In the genomic region with DNA sequence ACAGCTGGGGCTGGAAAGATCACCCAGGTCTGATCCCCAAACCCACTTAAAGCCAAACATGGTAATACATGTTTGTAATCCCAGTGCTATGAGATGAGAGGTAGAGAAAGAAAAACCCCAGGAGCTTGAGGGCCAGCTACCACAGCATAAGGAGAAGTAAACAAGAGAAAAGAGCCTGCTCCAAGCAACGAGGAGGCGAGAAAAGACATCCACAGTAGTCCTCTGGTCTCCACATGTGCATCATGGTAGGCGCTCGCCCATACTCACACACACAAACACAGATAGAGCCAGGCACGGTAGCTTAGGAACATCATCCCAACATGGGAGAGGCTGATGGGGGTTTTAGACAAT, we compare ENCODE assay signal across 9 mouse cellular contexts. TPM values are rescaled to one million over a fixed set of nuclear protein-coding genes. Genes with fewer than 3 reads are reported as not detected.
DNase-seq lines count a peak whose midpoint lies in the region; ATAC-seq and TF ChIP-seq lines count a peak whose summit lies in the region.
"Had no signal": no experiment of that assay in that cellular context is flagged by ENCODE, and none has a peak within 500 bp of the region (broad histone marks: within the 10 kb centered on the region; RNA-seq: fewer than 3 reads in every experiment).

No protein-coding gene starts in this region.

- 76% methylated on average over 5 of the region's 5 CpGs for WGBS in kidney, embryonic 15.5 days
- WGBS in limb, embryonic 13.5 days, result 76% methylated on average over 5 of the region's 5 CpGs

- no peak overlapping the region for H3K9ac ChIP-seq in kidney, embryonic 15.5 days
- no peak overlapping the region for H3K9ac ChIP-seq in CH12.LX (ENCODE audit: insufficient read depth, low read depth)
- peak overlapping the region; percentile 5; the same call in 1 of the 2 replicates for H3K9ac ChIP-seq in limb, embryonic 13.5 days

- ATAC-seq in kidney, embryonic 15.5 days (replicated peaks; ENCODE audit: low FRiP score), result no peak
- ATAC-seq in limb, embryonic 13.5 days (ENCODE audit: low FRiP score, low read depth), result no peak

- in situ Hi-C loops in CH12.LX (cut with MboI; ENCODE audit: low pct_ligation_motif_present, low pct_unique_long_range_greater_than_20kb, low sequenced_read_pairs), result no loop called here

- DNase-seq in gastrocnemius, adult 2 months, result no peak
- DNase-seq in gastrocnemius, postnatal 25 days, result no peak
- no peak for DNase-seq in kidney, postnatal 10 days
- DNase-seq in CH12.LX (ENCODE audit: extremely low read depth), result no peak
- DNase-seq in right cerebral cortex, postnatal 10 days (ENCODE audit: low spot score in 2 of 2), result no peak
- DNase-seq in frontal cortex, adult 2 months (ENCODE audit: extremely low spot score in 1 of 2, low spot score in 1 of 2), result no peak
- DNase-seq: layer of hippocampus, adult 9-11 months had no signal

- peaks cover 30% of the 10 kb centered on the region for H3K36me3 ChIP-seq in kidney, embryonic 15.5 days
- peaks cover 3 to 54% of the 10 kb centered on the region in 2 experiments for H3K36me3 ChIP-seq in CH12.LX (replicated peaks in 1 of 2; ENCODE audit: control insufficient read depth in 1 of 2, insufficient read depth in 1 of 2, low read length in 1 of 2)
- H3K36me3 ChIP-seq in limb, embryonic 13.5 days, result peaks cover 28% of the 10 kb centered on the region

- peak overlapping the region; percentile 92 for H3K27ac ChIP-seq in gastrocnemius, adult 2 months
- H3K27ac ChIP-seq in kidney, embryonic 15.5 days, result peak overlapping the region; percentile 63
- no peak overlapping the region for H3K27ac ChIP-seq in CH12.LX (ENCODE audit: insufficient read depth, low read depth)
- peak overlapping the region; percentile 67; the same call in 1 of the 2 replicates for H3K27ac ChIP-seq in limb, embryonic 13.5 days

- no peaks in the 10 kb centered on the region for H3K9me3 ChIP-seq in kidney, embryonic 15.5 days (replicated peaks)
- no peaks in the 10 kb centered on the region for H3K9me3 ChIP-seq in CH12.LX (replicated peaks; ENCODE audit: low read length)
- no peaks in the 10 kb centered on the region for H3K9me3 ChIP-seq in limb, embryonic 13.5 days

- H3K27me3 ChIP-seq in kidney, embryonic 15.5 days, result no peaks in the 10 kb centered on the region
- no peaks in the 10 kb centered on the region for H3K27me3 ChIP-seq in CH12.LX (replicated peaks)
- no peaks in the 10 kb centered on the region for H3K27me3 ChIP-seq in limb, embryonic 13.5 days

- intact Hi-C loops in gastrocnemius, adult 2 months (cut with DNase I), result no loop called here

- no peak overlapping the region; the same call in 1 of the 2 replicates for H3K4me2 ChIP-seq in kidney, embryonic 15.5 days
- H3K4me2 ChIP-seq in CH12.LX (ENCODE audit: insufficient read depth, low read depth, poor library complexity, severe bottlenecking), result peak overlapping the region; percentile 14; the same call in 1 of the 2 replicates
- H3K4me2 ChIP-seq in limb, embryonic 13.5 days (replicated peaks), result peak overlapping the region; percentile 82; the same call in 1 of the 2 replicates

- dilution Hi-C loops in CH12.LX (cut with MboI; ENCODE audit: extremely low pct_ligation_motif_present, extremely low pct_unique_long_range_greater_than_20kb, low sequenced_read_pairs), result no loop called here

- TF ChIP-seq RAD21 in CH12.LX (IDR thresholded peaks at IDR 0.05; ENCODE audit: low read depth, low read length), result no peak

- H3K79me2 ChIP-seq in CH12.LX (replicated peaks; ENCODE audit: control insufficient read depth, extremely low read depth, insufficient read depth, poor library complexity, severe bottlenecking), result peaks cover 6% of the 10 kb centered on the region

- no peak for TF ChIP-seq EP300 in CH12.LX (IDR thresholded peaks at IDR 0.05; ENCODE audit: low read length)

- peak overlapping the region; percentile 83 for H3K4me3 ChIP-seq in gastrocnemius, adult 2 months
- no peak overlapping the region for H3K4me3 ChIP-seq in kidney, embryonic 15.5 days (replicated peaks)
- H3K4me3 ChIP-seq in CH12.LX (replicated peaks in 1 of 3; ENCODE audit: low read depth in 2 of 3, low read length in 2 of 3, poor library complexity in 1 of 3), result no peak overlapping the region
- H3K4me3 ChIP-seq in limb, embryonic 13.5 days, result no peak overlapping the region

- no peak for TF ChIP-seq CTCF in gastrocnemius, adult 2 months (IDR thresholded peaks at IDR 0.05)
- no peak for TF ChIP-seq CTCF in CH12.LX (conservative IDR thresholded peaks at IDR 0.05 in 1 of 2, IDR thresholded peaks at IDR 0.05 in 1 of 2; ENCODE audit: low read depth in 2 of 2, low read length in 2 of 2)

- peaks cover 39% of the 10 kb centered on the region for H3K4me1 ChIP-seq in kidney, embryonic 15.5 days
- H3K4me1 ChIP-seq in CH12.LX (ENCODE audit: control insufficient read depth in 1 of 2, insufficient read depth in 2 of 2), result peaks cover 16 to 59% of the 10 kb centered on the region in 2 experiments
- H3K4me1 ChIP-seq in limb, embryonic 13.5 days, result peaks cover 37% of the 10 kb centered on the region

- TF ChIP-seq POLR2A in CH12.LX (IDR thresholded peaks at IDR 0.05; ENCODE audit: low read depth, low read length), result no peak

TF ChIP-seq in CH12.LX, 34 proteins besides CTCF, POLR2A, EP300 and RAD21:
- TF ChIP-seq ZMIZ1 (IDR thresholded peaks at IDR 0.05; ENCODE audit: low read depth, low read length), result no peak
- no peak for TF ChIP-seq NELFE (IDR thresholded peaks at IDR 0.05; ENCODE audit: low read depth, low read length)
- no peak for TF ChIP-seq MXI1 (IDR thresholded peaks at IDR 0.05; ENCODE audit: low read depth, low read length)

RNA-seq across cellular contexts. Expression of a gene that starts 2.3 kb away (rescaled TPM):
- total RNA-seq in gastrocnemius, adult 2 months (2021), result 10 to 100 TPM; 18.9 to 21.4 TPM
- 10 to 100 TPM; 16.0 to 16.9 TPM for total RNA-seq in gastrocnemius, postnatal 25 days (2021)
- 28.1 and 29.1 TPM in 2 replicates for polyA plus RNA-seq in kidney, embryonic 15.5 days (2015; fragmentation: Nextera tagmentation; extraction: Ambion mirVana)
- 19.4 and 22.0 TPM in 2 replicates for total RNA-seq in CH12.LX (2012; rRNA removed)
- 14.6 and 15.1 TPM in 2 replicates for total RNA-seq in CH12.LX (2014; rRNA removed)
- 24.1 and 32.2 TPM in 2 replicates for polyA plus RNA-seq in CH12.LX (2012; ENCODE audit: insufficient read length, low read depth)
- polyA plus RNA-seq in limb, embryonic 13.5 days (2015; fragmentation: Nextera tagmentation; extraction: Ambion mirVana), result 19.8 and 21.3 TPM in 2 replicates
- 22.9 and 25.9 TPM in 2 replicates for polyA plus RNA-seq in frontal cortex, adult 2 months (2012; rRNA removed)

RNA-seq across cellular contexts. Expression of a gene that starts 2.8 kb away (rescaled TPM):
- 10 to 100 TPM; 35.4 to 43.5 TPM for total RNA-seq in gastrocnemius, adult 2 months (2021)
- 10 to 100 TPM; 33.3 to 44.8 TPM for total RNA-seq in gastrocnemius, postnatal 25 days (2021)
- polyA plus RNA-seq in kidney, embryonic 15.5 days (2015; fragmentation: Nextera tagmentation; extraction: Ambion mirVana), result 97.2 and 103 TPM in 2 replicates
- total RNA-seq in CH12.LX (2012; rRNA removed) (81.3 and 84.8 TPM in 2 replicates), CH12.LX (2014; rRNA removed) (91.6 and 98.9 TPM in 2 replicates)
- polyA plus RNA-seq in CH12.LX (2012; ENCODE audit: insufficient read length, low read depth), result 69.7 and 74.0 TPM in 2 replicates
- 87.4 and 89.4 TPM in 2 replicates for polyA plus RNA-seq in limb, embryonic 13.5 days (2015; fragmentation: Nextera tagmentation; extraction: Ambion mirVana)
- polyA plus RNA-seq in frontal cortex, adult 2 months (2012; rRNA removed), result 140 and 143 TPM in 2 replicates
